Mouse (Mus musculus): Measurements from ENCODE around the gene Oaf.

DNA sequence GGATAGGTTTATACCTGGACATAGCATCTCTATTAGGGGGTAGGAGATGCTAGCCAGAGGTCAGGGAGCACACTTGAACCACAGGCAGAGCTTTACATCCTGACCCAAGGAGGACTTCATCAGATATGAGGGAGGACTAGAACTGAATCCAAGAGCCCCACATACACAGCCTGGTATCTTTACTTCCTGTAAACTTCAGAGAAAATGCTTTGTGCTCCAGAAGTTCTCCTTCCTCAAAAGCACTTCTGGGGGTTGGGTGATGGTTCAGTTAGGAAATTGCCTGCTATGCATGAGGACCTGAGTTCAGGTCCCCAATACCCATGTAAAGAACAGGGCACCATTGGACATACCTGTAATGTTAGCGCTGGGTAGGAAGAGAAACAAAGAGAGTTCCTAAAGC is 6.2 kb downstream of the Oaf start:
- TF ChIP-seq CTCF (IDR thresholded peaks at IDR 0.05; ENCODE audit: low read depth) (no peak), EP300 (IDR thresholded peaks at IDR 0.05; ENCODE audit: low read depth) (no peak)
